21 mouse cellular contexts compared by ENCODE assay signal in the genomic region with DNA sequence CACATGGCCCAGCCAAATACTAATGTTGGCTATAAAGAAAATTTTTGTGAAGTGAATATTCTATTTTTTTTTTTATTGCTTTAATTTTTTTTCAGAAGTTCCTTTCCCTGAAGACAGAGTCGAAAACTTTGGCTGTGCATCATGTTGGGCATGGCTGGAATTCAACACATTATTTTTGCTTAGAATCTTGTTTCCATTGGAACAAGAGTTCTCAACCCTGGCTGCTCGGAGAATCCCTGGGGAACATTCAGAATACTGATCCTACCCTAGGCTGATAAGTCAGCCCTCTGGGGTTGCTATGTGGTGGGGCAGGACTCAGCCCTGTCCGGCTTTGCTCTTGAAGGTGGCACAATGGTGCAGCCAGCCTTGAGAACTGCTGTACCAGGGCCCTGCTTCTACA.
"Had no signal": no experiment of that assay in that cellular context is flagged by ENCODE, and none has a peak within 500 bp of the region (broad histone marks: within the 10 kb centered on the region; RNA-seq: fewer than 3 reads in every experiment).

No protein-coding gene starts in this region.

- H3K27ac ChIP-seq: heart, embryonic 10.5 days; hindbrain, embryonic 13.5 days; hindbrain, embryonic 15.5 days; hindbrain, postnatal 0 days; kidney, embryonic 15.5 days; kidney, postnatal 0 days; limb, embryonic 13.5 days; limb, embryonic 15.5 days; liver, embryonic 12.5 days had no signal

- H3K4me1 ChIP-seq: heart, embryonic 10.5 days; heart, embryonic 12.5 days; hindbrain, embryonic 15.5 days; kidney, embryonic 15.5 days; liver, embryonic 12.5 days had no signal

- H3K36me3 ChIP-seq: heart, embryonic 10.5 days; heart, embryonic 12.5 days; hindbrain, embryonic 13.5 days; hindbrain, embryonic 15.5 days; kidney, embryonic 15.5 days; limb, embryonic 13.5 days; limb, embryonic 15.5 days; liver, embryonic 12.5 days had no signal

- H3K27me3 ChIP-seq: heart, embryonic 12.5 days; hindbrain, embryonic 13.5 days; hindbrain, embryonic 15.5 days; kidney, embryonic 15.5 days; limb, embryonic 13.5 days; limb, embryonic 15.5 days; liver, embryonic 12.5 days had no signal

- DNase-seq: gastrocnemius, postnatal 14 days; gastrocnemius, postnatal 36 days; heart, postnatal 10 days; kidney, adult 11 months; kidney, adult 2 months; kidney, adult 9 months; kidney, postnatal 14 days; kidney, postnatal 36 days; layer of hippocampus, adult 9-11 months; layer of hippocampus, postnatal 36 days; left cerebral cortex, postnatal 4 days had no signal

- H3K4me3 ChIP-seq: heart, embryonic 10.5 days; heart, embryonic 12.5 days; hindbrain, embryonic 13.5 days; hindbrain, embryonic 15.5 days; kidney, embryonic 15.5 days; limb, embryonic 13.5 days; limb, embryonic 15.5 days; liver, embryonic 12.5 days had no signal
